Mouse (Mus musculus) testis, adult 2 months (tissue): Measurements from ENCODE around the gene Slc24a3.

Experiments
- CTCF ChIP-seq: fragments of 200-500 bp; IDR thresholded peaks from 2 replicates; pipeline ENCODE4 v1.5.1; 2012; ENCODE audit warnings: low read depth, mild to moderate bottlenecking, inconsistent platforms, low read length, moderate library complexity; ENCODE audit not compliant: control insufficient read depth, insufficient read depth, insufficient replicate concordance
- POLR2A ChIP-seq: fragments of 200-500 bp; IDR thresholded peaks from 2 replicates; pipeline ENCODE4 v1.6.1; 2012; ENCODE audit warnings: low read depth, mild to moderate bottlenecking, inconsistent platforms, low read length, moderate library complexity; ENCODE audit not compliant: control insufficient read depth

GRCm38 (mm10) chr2:145676544-145676925 is 509.0 kb downstream of the Slc24a3 start:
- TF ChIP-seq POLR2A, result no peak
- TF ChIP-seq CTCF, result no peak
